Mouse (Mus musculus): Measurements from ENCODE around the gene Eif3d.

- TF ChIP-seq CTCF (IDR thresholded peaks at IDR 0.05; ENCODE audit: borderline replicate concordance, insufficient read depth, low read length) (no peak), POLR2A (IDR thresholded peaks at IDR 0.05; ENCODE audit: low read depth, low read length) (no peak)
Observed at GRCm38 (mm10) chr15:77925195-77925594, 45.4 kb downstream of the Eif3d start.

Measured in embryonic fibroblast, embryonic 13.5 days (primary cell).